Mouse (Mus musculus) C2C12 (cell line): Measurements from ENCODE around the gene Vmn1r107.
"Not testable (repeated sequence)": the region's sequence is repeated elsewhere in the genome, so short reads cannot be mapped to it uniquely, and the experiment has no call there.

Experiments used
- CEBPB ChIP-seq: IDR thresholded peaks from one replicate; pipeline ENCODE4 v1.6.1; 2011; ENCODE audit warnings: low read depth, mild to moderate bottlenecking, control low read depth, moderate library complexity
- CTCF ChIP-seq: IDR thresholded peaks from one replicate; pipeline ENCODE4 v1.5.1; 2011; ENCODE audit not compliant: control insufficient read depth, insufficient read depth, insufficient read length
- MAX ChIP-seq: IDR thresholded peaks from one replicate; pipeline ENCODE4 v1.6.1; 2011; ENCODE audit warnings: mild to moderate bottlenecking, control low read depth
- USF1 ChIP-seq: IDR thresholded peaks from one replicate; pipeline ENCODE4 v1.6.1; 2011; ENCODE audit warnings: low read depth, mild to moderate bottlenecking, control low read depth, moderate library complexity

- not testable (repeated sequence) for TF ChIP-seq CTCF, CEBPB, MAX, USF1
These were observed 34.4 kb downstream of the Vmn1r107 start, which contains the start of gene Vmn1r111 for GRCm38 (mm10) chr7:20703116-20703515.
